Mouse (Mus musculus) cerebral cortex, adult 2 months (tissue): Measurements from ENCODE around the gene Dglucy.

ENCODE experiments used
- WGBS: fragments of 180-500 bp; shearing (Covaris S2); methylation state at CpG from one replicate; pipeline ENCODE4 v1.1.7; 2018; 5-methylcytosine and 5-hydroxymethylcytosine counted together

Dglucy gene

DNA sequence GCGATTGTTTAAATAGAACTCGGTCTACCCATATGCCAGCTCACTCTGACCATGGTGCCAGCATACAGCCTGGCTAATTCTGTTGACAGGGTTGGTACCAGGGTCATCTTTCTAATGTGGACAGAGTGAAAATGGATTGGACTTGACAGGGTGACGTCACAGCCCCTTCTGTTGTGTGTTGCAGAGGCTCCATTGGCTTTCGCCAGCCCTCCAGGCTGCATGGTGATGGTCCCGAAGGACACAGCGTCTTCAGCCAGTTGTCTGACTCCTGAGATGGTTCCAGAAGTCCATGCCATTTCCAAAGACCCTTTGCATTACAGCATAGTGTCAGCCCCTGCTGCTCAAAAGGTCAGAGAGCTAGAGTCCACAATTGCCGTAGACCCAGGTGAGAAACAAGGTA lies 65.7 kb downstream of the Dglucy start:
- 93% methylated on average over 7 of the region's 7 CpGs for WGBS

GRCm38 (mm10) chr12:100845829-100846228 lies 67.0 kb downstream of the Dglucy start:
- WGBS = 41% methylated on average over 2 of the region's 2 CpGs

DNA sequence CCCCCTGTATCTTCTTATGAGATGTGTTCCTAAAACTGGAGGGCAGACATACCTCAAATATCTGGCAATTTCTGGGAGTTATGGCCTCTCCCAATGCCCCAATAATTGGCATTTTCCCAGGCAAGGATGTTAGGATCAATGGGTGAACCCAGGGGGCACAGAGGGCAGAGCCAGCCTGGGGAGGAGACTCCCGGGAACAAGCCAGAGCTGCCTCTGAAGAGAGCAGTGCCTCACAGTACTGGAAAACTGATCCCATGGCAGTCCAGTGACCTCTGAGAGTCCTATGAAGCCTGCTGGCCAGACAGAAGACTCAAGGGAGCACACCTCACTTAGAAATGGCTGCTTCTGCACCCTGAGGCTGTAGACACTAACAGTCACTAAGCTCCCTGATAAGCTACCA lies 67.7 kb downstream of the Dglucy start:
- 76% methylated on average over 1 of the region's 1 CpGs for WGBS

GRCm38 (mm10) chr12:100847437-100848080 lies 68.7 kb downstream of the Dglucy start:
- 89% methylated on average over 11 of the region's 11 CpGs for WGBS

DNA sequence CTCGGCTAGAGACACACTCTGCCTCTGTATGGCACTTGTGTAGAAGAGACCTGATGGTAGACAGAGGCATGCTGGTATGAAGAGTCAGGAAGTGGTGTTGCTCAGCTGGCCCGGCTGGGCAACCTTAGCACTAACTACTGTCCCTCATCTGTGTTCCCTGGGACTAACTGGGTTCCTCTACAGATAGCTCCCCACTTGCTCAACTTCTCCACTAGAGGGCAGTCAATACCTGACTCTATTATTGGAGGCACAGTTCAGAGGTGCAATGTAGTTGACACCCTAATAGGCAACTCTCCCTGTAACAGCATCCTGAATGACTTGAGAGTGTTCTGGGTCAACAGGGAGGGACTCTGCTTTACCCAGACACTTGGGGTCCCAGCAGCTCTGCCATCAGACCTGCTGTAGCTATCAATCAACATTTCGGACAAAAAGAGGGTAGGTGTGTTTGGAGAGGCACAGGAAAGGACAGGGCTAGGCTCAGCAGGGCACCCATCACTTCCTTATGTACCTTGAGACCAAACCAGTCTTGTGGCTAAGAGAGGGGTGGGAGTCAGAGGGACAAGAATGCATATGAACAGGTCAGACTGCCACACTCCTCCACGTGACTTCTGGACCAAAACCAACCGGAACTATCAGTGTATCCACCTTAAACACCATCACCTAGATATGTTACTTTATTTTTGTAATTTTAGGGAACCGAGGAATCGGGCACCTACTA lies 70.7 kb downstream of the Dglucy start:
- 83% methylated on average over 7 of the region's 7 CpGs for WGBS

DNA sequence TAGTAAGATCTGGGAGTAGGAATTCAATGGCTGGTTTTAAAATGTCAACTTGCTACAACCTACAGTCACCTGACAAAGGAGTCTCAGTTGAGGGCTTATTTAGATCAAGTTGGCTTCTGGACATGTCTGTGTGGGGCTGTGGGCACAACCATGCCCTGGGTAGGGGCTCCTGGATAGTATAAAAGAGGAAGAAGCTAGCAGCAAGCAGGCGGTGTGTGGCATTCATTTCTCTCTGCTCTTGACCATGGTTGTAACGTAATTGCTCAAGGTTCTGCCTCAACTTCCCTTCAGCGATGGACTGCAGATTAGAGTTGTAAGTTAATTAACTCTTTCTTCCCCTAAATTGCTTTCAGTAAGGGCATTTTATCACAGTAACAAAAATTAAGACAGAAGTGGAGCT lies 73.5 kb downstream of the Dglucy start:
- WGBS = 91% methylated on average over 3 of the region's 3 CpGs

DNA sequence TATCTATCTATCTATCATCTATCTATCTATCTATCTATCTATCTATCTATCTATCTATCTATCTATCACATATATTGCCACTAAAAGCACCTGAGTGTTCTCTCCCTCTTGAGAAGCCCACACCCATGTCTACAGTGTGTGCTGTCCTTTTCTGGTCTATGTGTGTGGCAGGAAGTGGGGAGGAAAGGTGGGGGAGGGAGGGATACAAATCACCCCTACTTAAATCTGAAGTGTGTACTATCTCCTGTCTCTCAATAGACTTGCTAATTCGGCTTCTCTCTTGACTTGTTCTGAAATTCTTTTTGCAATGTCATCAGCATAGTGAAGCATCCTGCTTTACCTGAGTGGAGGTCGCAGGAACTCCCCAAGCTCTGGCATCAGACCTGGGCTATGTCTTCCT lies 77.5 kb downstream of the Dglucy start:
- 96% methylated on average over 2 of the region's 2 CpGs for WGBS

DNA sequence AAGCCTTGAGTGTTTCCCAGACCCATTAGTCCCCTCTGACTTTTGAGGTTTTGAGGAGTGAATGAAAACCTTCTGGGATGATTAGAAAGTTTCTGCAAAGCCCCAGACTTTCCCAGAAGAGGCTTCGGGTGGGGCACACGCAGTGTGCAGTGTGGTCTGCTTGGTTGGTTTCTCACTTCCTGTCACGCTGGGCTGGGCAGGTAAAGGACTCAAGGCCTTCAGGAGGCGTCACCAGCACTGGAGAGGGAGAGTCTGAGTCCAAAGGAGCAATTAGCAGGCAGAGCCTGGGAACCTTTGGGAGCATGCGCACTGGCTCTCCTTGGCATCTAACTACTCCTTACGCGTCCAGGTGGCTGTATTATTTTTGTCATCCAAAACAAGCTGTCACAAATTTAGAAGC lies 78.9 kb downstream of the Dglucy start:
- WGBS = 79% methylated on average over 7 of the region's 7 CpGs

DNA sequence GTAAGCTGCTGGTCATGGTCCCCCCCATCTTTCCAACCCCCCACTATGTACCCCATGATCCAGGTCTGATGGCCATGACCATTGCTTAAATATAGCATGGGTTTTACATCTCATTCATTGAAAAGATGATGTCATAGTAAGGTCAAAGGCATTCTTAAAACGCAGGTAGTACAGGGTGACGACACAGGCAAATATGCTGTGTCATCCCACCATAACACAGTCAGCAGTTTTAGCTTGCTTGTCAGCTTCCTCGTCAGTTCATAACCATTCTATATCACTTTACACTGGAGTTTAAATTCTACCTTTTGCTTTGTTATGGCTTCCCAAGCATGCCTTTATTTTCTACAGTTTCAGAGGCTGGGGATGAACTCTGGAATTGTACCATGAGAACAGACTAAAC lies 83.4 kb downstream of the Dglucy start:
- WGBS = 86% methylated on average over 3 of the region's 3 CpGs

DNA sequence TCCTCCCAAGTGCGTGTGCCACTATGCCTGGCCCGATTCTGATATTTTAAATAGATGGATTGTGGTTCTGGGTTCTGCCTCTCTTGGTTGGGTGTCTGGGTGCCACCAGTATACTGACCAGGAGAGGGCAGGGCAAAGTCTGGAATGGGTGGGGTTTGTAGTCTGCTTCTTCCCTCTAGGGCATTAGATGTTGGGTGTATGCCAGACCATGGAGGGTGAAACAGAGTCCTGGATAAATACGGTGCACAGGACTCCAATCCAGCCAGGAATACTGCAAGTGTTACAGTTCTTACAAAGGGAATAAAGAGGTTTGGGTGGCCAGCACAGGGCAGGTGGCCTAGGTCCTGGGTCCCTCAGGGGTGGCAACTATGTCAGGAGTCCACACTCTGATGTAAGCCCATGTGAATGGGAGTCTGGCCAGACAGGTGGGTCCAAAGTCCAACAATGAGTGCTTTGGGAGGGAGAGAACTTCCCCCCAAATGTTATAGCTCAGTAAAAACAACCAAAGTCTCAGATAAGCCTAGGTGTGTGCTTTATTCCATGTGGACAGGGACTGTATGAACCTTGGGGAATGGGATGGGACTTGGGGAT lies 84.1 kb downstream of the Dglucy start:
- 76% methylated on average over 3 of the region's 3 CpGs for whole genome bisulfite sequencing

DNA sequence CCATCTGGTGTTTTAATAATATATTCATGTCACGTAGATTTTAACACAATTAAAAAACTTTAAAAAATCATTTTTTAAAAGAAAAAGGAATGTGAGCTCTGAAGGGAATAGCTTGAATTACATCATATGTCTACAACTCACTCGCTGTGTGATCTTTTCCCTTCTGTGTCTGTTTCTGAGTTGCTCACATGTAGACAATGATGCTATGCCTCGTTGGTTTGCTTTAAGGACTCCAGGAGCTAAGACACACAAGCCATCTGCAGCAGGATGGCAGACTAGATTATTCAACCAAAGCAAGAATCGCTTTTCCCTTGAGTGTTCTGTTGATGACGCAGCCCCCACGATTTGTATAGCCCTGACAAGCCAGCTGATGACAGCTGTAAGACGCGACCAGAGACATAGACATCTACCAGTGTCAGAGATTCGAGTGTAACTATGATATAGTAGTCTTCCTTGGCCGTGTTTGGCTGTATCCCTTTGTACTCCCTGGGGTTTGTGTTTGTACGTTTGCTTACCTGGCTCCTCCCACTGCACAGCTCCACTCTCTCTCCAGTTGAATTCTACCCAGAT lies 86.7 kb downstream of the Dglucy start:
- WGBS = 71% methylated on average over 11 of the region's 11 CpGs

- WGBS = 79% methylated on average over 8 of the region's 8 CpGs
Observed at GRCm38 (mm10) chr12:100867097-100867496, 88.2 kb downstream of the Dglucy start.

GRCm38 (mm10) chr12:100868049-100868622 lies 89.3 kb downstream of the Dglucy start:
- WGBS = 45% methylated on average over 4 of the region's 4 CpGs

GRCm38 (mm10) chr12:100871234-100871633 lies 92.4 kb downstream of the Dglucy start:
- 88% methylated on average over 6 of the region's 6 CpGs for WGBS

- WGBS = 82% methylated on average over 2 of the region's 2 CpGs
Observed at GRCm38 (mm10) chr12:100871841-100872240, 93.0 kb downstream of the Dglucy start.

DNA sequence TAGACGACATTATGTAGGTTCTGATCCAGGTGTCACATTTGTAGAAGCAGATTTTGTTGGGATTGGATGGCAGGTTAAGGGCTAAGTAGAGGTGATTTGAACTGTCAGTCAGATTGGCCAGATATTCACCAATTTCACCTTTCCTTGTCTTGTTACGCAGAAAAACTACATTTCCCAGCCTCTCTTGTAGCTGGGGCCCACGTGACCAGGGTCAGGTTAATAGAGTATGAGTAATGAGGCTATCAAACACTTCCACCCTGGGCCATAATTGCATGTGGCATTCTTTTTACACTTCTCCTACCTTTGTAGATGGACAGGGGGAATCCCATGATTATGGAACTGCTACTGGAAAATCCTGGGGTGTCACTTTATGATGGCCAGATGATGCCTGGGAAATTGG lies 94.8 kb downstream of the Dglucy start:
- 89% methylated on average over 3 of the region's 3 CpGs for WGBS

DNA sequence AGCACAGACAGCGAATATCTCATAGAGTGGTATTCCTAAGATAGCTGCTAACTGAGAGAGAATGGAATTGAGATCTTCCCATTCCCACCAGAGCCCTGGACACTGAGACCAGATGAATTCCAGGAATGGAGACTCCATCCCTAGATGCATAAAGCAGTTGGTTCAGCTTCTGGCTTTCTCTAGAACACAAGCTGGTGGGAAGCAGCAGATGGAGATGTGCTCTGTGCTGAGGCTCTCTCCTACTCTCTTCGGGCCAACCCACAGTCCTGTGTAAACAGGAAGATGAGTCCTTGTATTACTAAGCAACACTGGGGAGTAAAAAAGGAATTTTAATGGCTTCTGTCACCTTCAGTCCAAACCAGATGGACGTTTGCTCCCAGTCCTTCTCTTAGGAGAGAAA lies 96.7 kb downstream of the Dglucy start:
- 42% methylated on average over 3 of the region's 3 CpGs for WGBS

DNA sequence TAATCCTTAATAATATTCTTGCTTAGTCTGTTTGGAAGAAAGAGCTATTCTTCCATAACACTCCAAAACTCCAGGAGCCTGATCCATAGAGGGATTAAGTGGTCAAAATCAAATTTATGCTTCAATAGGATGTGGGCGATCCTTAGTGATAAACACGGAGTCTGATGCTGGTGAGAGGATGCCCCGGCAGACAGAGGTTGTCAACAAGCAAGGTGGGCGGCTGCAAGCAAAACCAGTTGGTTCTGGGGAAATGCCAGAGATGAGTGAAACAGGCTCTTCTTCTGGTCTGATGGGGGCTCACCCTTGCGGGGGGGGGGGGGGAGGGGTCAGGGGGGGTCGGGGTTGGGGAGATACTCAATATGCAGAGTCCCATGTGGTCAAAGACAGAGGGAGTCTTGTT lies 97.1 kb downstream of the Dglucy start:
- WGBS = 58% methylated on average over 5 of the region's 6 CpGs

GRCm38 (mm10) chr12:100877936-100878335 lies 99.1 kb downstream of the Dglucy start:
- 77% methylated on average over 6 of the region's 6 CpGs for WGBS

- 78% methylated on average over 16 of the region's 16 CpGs for WGBS
Observed at GRCm38 (mm10) chr12:100878556-100878955, 99.7 kb downstream of the Dglucy start.

DNA sequence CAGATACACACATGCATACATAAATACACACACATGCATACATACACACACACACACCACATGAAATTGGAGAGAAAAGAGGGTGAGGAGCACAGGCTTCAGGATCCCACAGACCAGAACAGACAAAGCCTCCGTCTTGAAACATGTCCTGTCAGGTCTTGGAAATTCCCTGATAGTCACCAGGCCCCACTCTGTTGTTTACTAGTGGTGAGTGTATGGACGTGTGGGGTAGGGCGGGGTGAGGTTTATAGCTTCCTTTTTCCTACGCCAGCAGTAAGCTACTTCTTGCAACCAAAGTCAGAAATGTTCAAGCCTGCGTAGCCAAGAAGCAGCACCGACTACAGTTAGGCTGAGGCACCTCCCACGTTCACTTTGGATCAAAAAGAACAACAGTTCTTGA lies 104.3 kb downstream of the Dglucy start:
- 56% methylated on average over 7 of the region's 7 CpGs for WGBS

DNA sequence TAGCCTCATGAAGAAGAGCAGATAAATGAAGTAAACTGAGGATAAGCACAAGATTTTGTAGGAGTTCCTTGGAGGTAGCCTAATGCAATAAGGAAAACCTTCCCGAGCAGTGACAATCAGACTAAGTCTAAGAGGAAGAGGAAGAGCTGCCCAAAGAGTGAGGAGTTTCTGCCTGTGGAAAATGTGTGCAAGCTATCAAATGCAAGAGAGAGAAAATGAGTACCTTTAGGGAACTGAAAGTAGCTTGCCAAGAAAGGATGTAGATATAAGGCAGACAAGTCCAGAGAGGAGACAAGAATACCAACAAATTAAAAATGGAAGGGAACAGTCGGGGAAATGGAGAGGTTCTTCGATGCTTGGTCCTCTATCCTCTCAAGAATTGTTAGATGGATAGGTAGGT lies 106.7 kb downstream of the Dglucy start:
- 65% methylated on average over 3 of the region's 3 CpGs for WGBS

DNA sequence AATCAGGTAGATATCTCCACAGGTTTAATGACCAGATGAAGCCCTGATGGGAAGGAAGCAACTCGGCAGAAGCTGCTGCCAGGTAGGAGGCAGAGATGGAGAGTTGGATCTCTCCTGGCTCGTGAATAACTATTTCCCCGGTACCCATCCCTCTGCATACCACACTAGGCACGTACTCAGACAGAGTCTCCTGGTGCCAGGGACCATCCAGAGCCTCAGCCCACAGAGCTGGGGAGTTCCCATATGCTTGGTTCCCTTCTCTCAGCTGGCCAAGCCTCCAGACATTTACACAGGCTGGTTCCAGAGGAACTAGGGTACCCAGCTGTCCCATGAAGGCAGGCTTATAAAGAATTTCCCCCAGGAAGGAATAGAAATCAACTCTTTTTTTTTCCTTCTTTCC lies 108.0 kb downstream of the Dglucy start:
- WGBS = 52% methylated on average over 4 of the region's 4 CpGs
